Mouse (Mus musculus): ENCODE measurements at regions not wholly inside any gene's neighbourhood (a gene's known extent, or its start where the extent isn't known, plus 50 kb on each side); places are given as distances from the start of the nearest gene placed in this dataset.

DNA sequence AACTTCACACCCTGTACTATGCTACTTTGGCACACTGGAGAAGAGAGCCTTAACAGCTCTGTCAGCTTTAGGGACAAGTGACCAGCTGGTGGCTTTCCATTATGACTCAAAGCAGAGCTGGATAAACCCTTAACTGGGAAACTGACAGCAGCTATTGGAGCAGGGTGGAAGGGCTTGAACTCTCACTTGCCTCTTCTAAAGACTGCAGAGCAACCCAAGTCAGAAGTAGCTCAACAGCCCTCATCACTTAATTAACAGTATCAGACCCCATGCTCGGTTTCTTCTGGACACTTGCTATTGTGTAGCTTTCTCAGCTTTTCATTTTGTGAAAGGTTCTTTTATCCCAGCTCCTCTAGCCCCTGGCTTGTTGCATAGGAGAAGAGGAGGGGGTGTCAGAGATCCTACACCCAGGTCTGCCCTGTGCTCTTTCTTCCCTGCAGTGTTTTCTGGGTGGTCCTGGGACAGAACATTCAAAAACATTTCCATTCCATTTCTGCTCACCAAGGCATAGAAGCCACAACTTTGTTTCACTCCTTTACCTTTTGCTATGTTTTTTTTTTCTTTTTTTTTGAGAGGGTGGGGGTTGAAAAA, 373.1 kb upstream of the Plxna2 start:
- Histone ChIP-seq H3K4me1 (replicated peaks) (no peaks in the 10 kb centered on the region), H3K4me3 (no peak overlapping the region), H3K36me3 (no peaks in the 10 kb centered on the region), H3K4me2 (no peak overlapping the region), H3K9me3 (replicated peaks) (no peaks in the 10 kb centered on the region), H3K27me3 (replicated peaks) (0 out of 2 replicates have a peak, but pooled peaks cover 7% of the 10 kb centered on the region), H3K27ac (ENCODE audit: poor library complexity, severe bottlenecking) (no peak overlapping the region), H3K9ac (no peak overlapping the region)
- 16% methylated on average over 1 of the region's 1 CpGs for WGBS
- ATAC-seq (ENCODE audit: insufficient number of reproducible peaks, low FRiP score): no peak

- Histone ChIP-seq H3K27me3 (replicated peaks) (0 out of 2 replicates have a peak, but pooled peaks cover 7% of the 10 kb centered on the region), H3K36me3 (no peaks in the 10 kb centered on the region), H3K4me1 (replicated peaks) (no peaks in the 10 kb centered on the region), H3K4me3 (no peak overlapping the region), H3K4me2 (no peak overlapping the region), H3K27ac (ENCODE audit: poor library complexity, severe bottlenecking) (no peak overlapping the region), H3K9ac (no peak overlapping the region), H3K9me3 (replicated peaks) (no peaks in the 10 kb centered on the region)
- ATAC-seq (ENCODE audit: insufficient number of reproducible peaks, low FRiP score): no peak
Measured at GRCm38 (mm10) chr1:194241111-194241510, 376.9 kb upstream of the Plxna2 start.

DNA sequence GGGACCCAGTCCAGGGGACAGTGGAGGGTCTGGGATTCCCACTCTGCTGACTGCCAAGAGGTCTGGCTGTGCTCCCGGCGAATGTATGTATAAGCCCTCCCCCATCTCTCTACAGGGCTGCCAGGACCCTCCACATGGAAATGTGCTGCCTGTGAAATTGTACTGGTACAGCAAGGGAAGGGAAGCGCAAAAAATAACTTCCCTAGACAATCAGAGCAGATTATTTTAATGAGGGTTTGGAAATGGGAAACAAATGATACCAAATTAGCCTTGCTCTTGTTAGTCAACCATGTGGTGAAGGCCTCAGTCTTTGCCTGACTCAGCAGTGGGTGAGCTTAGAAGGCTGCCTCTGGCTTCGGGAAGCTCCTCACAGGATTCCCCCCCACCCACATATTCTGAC, 386.8 kb upstream of the Plxna2 start:
- WGBS: 47% methylated on average over 4 of the region's 4 CpGs
- ATAC-seq (ENCODE audit: insufficient number of reproducible peaks, low FRiP score): no peak

GRCm38 (mm10) chr1:194226550-194227160, 391.4 kb upstream of the Plxna2 start:
- Histone ChIP-seq H3K4me1 (replicated peaks) (no peaks in the 10 kb centered on the region; the same call in 1 of the 2 replicates), H3K36me3 (no peaks in the 10 kb centered on the region), H3K27ac (ENCODE audit: poor library complexity, severe bottlenecking) (no peak overlapping the region), H3K9ac (no peak overlapping the region), H3K9me3 (replicated peaks) (no peaks in the 10 kb centered on the region), H3K27me3 (replicated peaks) (no peaks in the 10 kb centered on the region), H3K4me2 (no peak overlapping the region), H3K4me3 (no peak overlapping the region)
- no peak for ATAC-seq (ENCODE audit: insufficient number of reproducible peaks, low FRiP score)
- WGBS: 26% methylated on average over 6 of the region's 6 CpGs

More for the DNA sequence above, 386.8 kb upstream of the Plxna2 start:
- Histone ChIP-seq H3K4me2 (no peak overlapping the region), H3K36me3 (no peaks in the 10 kb centered on the region), H3K4me3 (no peak overlapping the region), H3K27ac (ENCODE audit: poor library complexity, severe bottlenecking) (no peak overlapping the region), H3K4me1 (replicated peaks) (no peaks in the 10 kb centered on the region; the same call in 1 of the 2 replicates), H3K9me3 (replicated peaks) (no peaks in the 10 kb centered on the region), H3K27me3 (replicated peaks) (no peaks in the 10 kb centered on the region), H3K9ac (no peak overlapping the region)

DNA sequence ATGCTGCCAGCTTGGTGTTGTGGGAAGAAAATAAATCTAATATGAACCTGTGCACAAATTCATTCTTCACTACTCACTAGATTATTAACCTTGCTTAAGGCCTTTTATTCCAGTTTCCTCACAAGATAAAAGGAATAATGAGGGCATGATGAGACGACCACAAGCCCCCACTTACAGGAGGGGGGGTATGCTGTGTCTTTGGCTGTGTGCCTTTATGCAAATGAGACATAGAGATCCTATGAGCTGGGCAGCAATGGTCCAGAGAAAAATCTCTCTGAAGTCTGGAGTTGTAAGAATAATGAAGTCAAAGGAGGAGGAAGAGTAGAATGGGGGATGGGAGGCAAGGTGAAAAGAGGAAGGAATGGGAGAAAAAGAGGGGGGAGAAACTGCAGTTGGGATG, 392.2 kb upstream of the Plxna2 start:
- Histone ChIP-seq H3K9ac (no peak overlapping the region), H3K4me2 (no peak overlapping the region), H3K27me3 (replicated peaks) (no peaks in the 10 kb centered on the region), H3K9me3 (replicated peaks) (no peaks in the 10 kb centered on the region), H3K4me1 (replicated peaks) (no peaks in the 10 kb centered on the region; the same call in 1 of the 2 replicates), H3K36me3 (no peaks in the 10 kb centered on the region), H3K4me3 (no peak overlapping the region), H3K27ac (ENCODE audit: poor library complexity, severe bottlenecking) (no peak overlapping the region)
- ATAC-seq (ENCODE audit: insufficient number of reproducible peaks, low FRiP score): no peak
- WGBS: 45% methylated on average over 1 of the region's 1 CpGs

DNA sequence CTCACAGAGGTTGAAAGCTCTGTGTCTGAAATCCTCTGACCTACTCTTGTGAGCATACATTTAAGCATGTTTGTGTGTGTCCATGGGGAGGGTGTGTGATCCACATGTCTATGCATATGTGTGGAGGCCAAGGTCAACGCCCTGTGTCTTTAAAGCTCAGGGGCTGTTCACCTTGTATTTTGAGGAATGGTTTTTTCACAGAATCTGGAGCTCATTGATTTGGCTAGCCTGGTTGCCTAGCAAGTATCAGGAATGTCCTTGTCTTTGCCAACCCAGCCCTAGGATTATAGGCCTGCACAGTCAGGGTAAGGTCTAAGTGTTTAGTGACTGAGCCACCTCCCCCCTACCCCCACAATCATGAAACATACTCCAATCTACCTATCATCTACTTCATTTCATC, 394.0 kb upstream of the Plxna2 start:
- Histone ChIP-seq H3K4me1 (replicated peaks) (no peaks in the 10 kb centered on the region; the same call in 1 of the 2 replicates), H3K27ac (ENCODE audit: poor library complexity, severe bottlenecking) (no peak overlapping the region), H3K36me3 (no peaks in the 10 kb centered on the region), H3K9ac (no peak overlapping the region), H3K4me3 (no peak overlapping the region), H3K9me3 (replicated peaks) (no peaks in the 10 kb centered on the region), H3K27me3 (replicated peaks) (no peaks in the 10 kb centered on the region), H3K4me2 (no peak overlapping the region)
- 84% methylated on average over 1 of the region's 1 CpGs for WGBS
- ATAC-seq (ENCODE audit: insufficient number of reproducible peaks, low FRiP score): no peak

DNA sequence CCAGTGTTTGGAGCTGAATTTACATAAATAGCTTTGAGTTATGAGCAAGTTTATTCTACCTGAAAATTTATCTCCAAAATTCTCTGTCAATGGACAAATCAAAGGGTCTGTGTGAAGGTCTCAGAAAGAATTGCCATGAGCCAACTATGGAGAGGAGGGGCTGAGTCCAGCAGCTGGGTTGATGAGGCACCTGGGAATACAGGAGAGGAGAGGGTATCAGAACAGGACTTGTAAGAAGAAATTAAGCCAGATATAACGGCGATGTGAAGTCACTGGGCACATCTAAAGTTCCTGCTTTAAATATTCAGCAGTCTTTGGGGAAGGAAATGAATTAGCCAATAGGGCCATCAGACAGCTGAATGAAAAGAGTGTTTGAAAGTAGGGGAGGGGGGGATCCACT, 394.4 kb upstream of the Plxna2 start:
- 78% methylated on average over 2 of the region's 2 CpGs for WGBS
- Histone ChIP-seq H3K36me3 (no peaks in the 10 kb centered on the region), H3K9ac (no peak overlapping the region), H3K27me3 (replicated peaks) (no peaks in the 10 kb centered on the region), H3K4me3 (no peak overlapping the region), H3K4me2 (no peak overlapping the region), H3K4me1 (replicated peaks) (no peaks in the 10 kb centered on the region; the same call in 1 of the 2 replicates), H3K27ac (ENCODE audit: poor library complexity, severe bottlenecking) (no peak overlapping the region), H3K9me3 (replicated peaks) (no peaks in the 10 kb centered on the region)
- ATAC-seq (ENCODE audit: insufficient number of reproducible peaks, low FRiP score): no peak

GRCm38 (mm10) chr1:194223015-194223414, 395.0 kb upstream of the Plxna2 start:
- H3K9ac ChIP-seq: no peak overlapping the region
- no peaks in the 10 kb centered on the region for H3K9me3 ChIP-seq (replicated peaks)
- H3K36me3 ChIP-seq: no peaks in the 10 kb centered on the region
- no peak overlapping the region for H3K4me2 ChIP-seq
- H3K27ac ChIP-seq (ENCODE audit: poor library complexity, severe bottlenecking): no peak overlapping the region
- H3K4me3 ChIP-seq: no peak overlapping the region
- H3K27me3 ChIP-seq (replicated peaks): no peaks in the 10 kb centered on the region
- H3K4me1 ChIP-seq (replicated peaks): no peaks in the 10 kb centered on the region; the same call in 1 of the 2 replicates
- ATAC-seq (ENCODE audit: insufficient number of reproducible peaks, low FRiP score): peak; percentile 36; the same call in 1 of the 2 replicates
- WGBS: 3% methylated on average over 9 of the region's 9 CpGs

- Histone ChIP-seq H3K4me3 (no peak overlapping the region), H3K27ac (ENCODE audit: poor library complexity, severe bottlenecking) (no peak overlapping the region), H3K36me3 (no peaks in the 10 kb centered on the region), H3K4me2 (no peak overlapping the region), H3K27me3 (replicated peaks) (0 out of 2 replicates have a peak, but pooled peaks cover 6% of the 10 kb centered on the region), H3K4me1 (replicated peaks) (no peaks in the 10 kb centered on the region), H3K9ac (no peak overlapping the region), H3K9me3 (replicated peaks) (no peaks in the 10 kb centered on the region)
- 62% methylated on average over 14 of the region's 14 CpGs for WGBS
- no peak for ATAC-seq (ENCODE audit: insufficient number of reproducible peaks, low FRiP score)
Measured at GRCm38 (mm10) chr1:194208034-194209000, 409.7 kb upstream of the Plxna2 start.

GRCm38 (mm10) chr1:194197516-194197915, 420.5 kb upstream of the Plxna2 start:
- Histone ChIP-seq H3K9ac (no peak overlapping the region), H3K27me3 (replicated peaks) (no peaks in the 10 kb centered on the region), H3K4me2 (no peak overlapping the region), H3K36me3 (no peaks in the 10 kb centered on the region), H3K27ac (ENCODE audit: poor library complexity, severe bottlenecking) (no peak overlapping the region), H3K4me3 (no peak overlapping the region), H3K4me1 (replicated peaks) (no peaks in the 10 kb centered on the region), H3K9me3 (replicated peaks) (no peaks in the 10 kb centered on the region)
- no peak for ATAC-seq (ENCODE audit: insufficient number of reproducible peaks, low FRiP score)
- 38% methylated on average over 2 of the region's 2 CpGs for WGBS

- H3K4me3 ChIP-seq: no peak overlapping the region
- no peaks in the 10 kb centered on the region for H3K4me1 ChIP-seq (replicated peaks)
- no peak overlapping the region for H3K4me2 ChIP-seq
- WGBS: 60% methylated on average over 2 of the region's 2 CpGs
- no peaks in the 10 kb centered on the region for H3K36me3 ChIP-seq
- H3K9ac ChIP-seq: no peak overlapping the region
- ATAC-seq (ENCODE audit: insufficient number of reproducible peaks, low FRiP score): no peak
- H3K9me3 ChIP-seq (replicated peaks): no peaks in the 10 kb centered on the region
- H3K27ac ChIP-seq (ENCODE audit: poor library complexity, severe bottlenecking): no peak overlapping the region
- H3K27me3 ChIP-seq (replicated peaks): no peaks in the 10 kb centered on the region
Measured at GRCm38 (mm10) chr1:194182293-194182692, 435.7 kb upstream of the Plxna2 start.
